Mouse (Mus musculus) myocyte (in vitro differentiated cells): ENCODE data around the gene Mesp1.

ENCODE experiments used
- CEBPB ChIP-seq: IDR thresholded peaks from 2 replicates; pipeline ENCODE4 v1.6.1; 2011; ENCODE audit warnings: mild to moderate bottlenecking, moderate library complexity; ENCODE audit not compliant: poor library complexity, insufficient read depth, severe bottlenecking
- E2F4 ChIP-seq: IDR thresholded peaks from one replicate; pipeline ENCODE4 v1.6.1; 2011; ENCODE audit warnings: mild to moderate bottlenecking, control low read depth, moderate library complexity; ENCODE audit not compliant: insufficient read depth
- MAX ChIP-seq: IDR thresholded peaks from one replicate; pipeline ENCODE4 v1.6.1; 2011; ENCODE audit warnings: low read depth, mild to moderate bottlenecking, control low read depth
- MYOD1 ChIP-seq, 3 experiments: IDR thresholded peaks; one replicate each; pipeline ENCODE4 v1.6.1; 2011; ENCODE audit warnings: control low read depth in 2 of 3, low read depth in 2 of 3, mild to moderate bottlenecking in 2 of 3, moderate library complexity in 1 of 3; ENCODE audit not compliant: insufficient read length in 2 of 3, control insufficient read depth in 1 of 3
- MYOG ChIP-seq, 3 experiments: IDR thresholded peaks; one replicate each; pipeline ENCODE4 v1.6.1; 2011; ENCODE audit warnings: control low read depth in 2 of 3, low read depth in 2 of 3, mild to moderate bottlenecking in 2 of 3; ENCODE audit not compliant: insufficient read length in 2 of 3, control insufficient read depth in 1 of 3, insufficient read depth in 1 of 3
- POLR2A ChIP-seq: IDR thresholded peaks from one replicate; pipeline ENCODE4 v1.6.1; 2011; ENCODE audit warnings: low read depth, mild to moderate bottlenecking, control low read depth, moderate library complexity; ENCODE audit not compliant: insufficient read length
- POLR2AphosphoS2 ChIP-seq: IDR thresholded peaks from one replicate; pipeline ENCODE4 v1.6.1; 2011; ENCODE audit warnings: low read depth, control low read depth; ENCODE audit not compliant: insufficient read length
- REST ChIP-seq: IDR thresholded peaks from one replicate; pipeline ENCODE4 v1.6.1; 2011; ENCODE audit warnings: mild to moderate bottlenecking, control low read depth, moderate library complexity; ENCODE audit not compliant: insufficient read depth, insufficient read length
- SRF ChIP-seq: IDR thresholded peaks from one replicate; pipeline ENCODE4 v1.6.1; 2011; ENCODE audit warnings: low read depth; ENCODE audit not compliant: control insufficient read depth, insufficient read length
- TCF12 ChIP-seq: IDR thresholded peaks from one replicate; pipeline ENCODE4 v1.6.1; 2011; ENCODE audit warnings: mild to moderate bottlenecking, control low read depth; ENCODE audit not compliant: poor library complexity, insufficient read depth, severe bottlenecking
- TCF3 ChIP-seq: IDR thresholded peaks from one replicate; pipeline ENCODE4 v1.6.1; 2011; ENCODE audit warnings: low read depth, control low read depth; ENCODE audit not compliant: insufficient read length

DNA sequence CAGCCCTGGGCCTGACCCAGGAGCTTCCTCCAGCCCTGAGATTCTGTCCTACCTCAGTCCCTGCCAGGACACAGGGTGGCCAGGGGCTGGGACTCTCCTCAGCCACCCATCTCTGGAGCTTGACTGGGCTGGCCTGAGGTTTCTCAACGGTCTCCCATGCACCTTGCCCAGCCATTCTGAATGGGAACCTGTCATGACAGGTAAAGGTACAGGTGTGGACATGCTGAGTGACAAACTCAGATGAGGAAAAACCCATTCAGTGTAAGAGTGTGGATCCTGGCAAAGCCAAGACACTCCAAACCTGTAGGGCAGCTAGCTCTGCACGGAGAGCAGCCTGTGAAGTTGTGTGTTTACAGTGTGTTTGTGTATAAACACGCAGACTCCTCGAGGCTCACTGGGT is 6.7 kb upstream of the Mesp1 start:
- TF ChIP-seq POLR2A (no peak), CEBPB (no peak), MYOD1 (IDR thresholded peaks at IDR 0.05; ENCODE audit: control insufficient read depth in 1 of 3, insufficient read length in 2 of 3, low read depth in 2 of 3) (no peak), POLR2AphosphoS2 (no peak), TCF3 (no peak), TCF12 (no peak), E2F4 (no peak), MAX (no peak), REST (no peak), MYOG (IDR thresholded peaks at IDR 0.05; ENCODE audit: control insufficient read depth in 1 of 3, insufficient read depth in 1 of 3, insufficient read length in 2 of 3, low read depth in 2 of 3) (no peak), SRF (no peak)
